Mouse (Mus musculus) CH12.LX (cell line): ENCODE data around the gene Apon.

ENCODE experiments used
- NELFE ChIP-seq: IDR thresholded peaks from 2 replicates; pipeline ENCODE4 v1.6.1; 2011; ENCODE audit warnings: low read depth, low read length, improper control_type of control experiment
- POLR2A ChIP-seq: IDR thresholded peaks from 2 replicates; pipeline ENCODE4 v1.6.1; 2011; ENCODE audit warnings: low read depth, mild to moderate bottlenecking, improper control_type of control experiment, low read length

GRCm38 (mm10) chr10:128262300-128262699 lies 8.4 kb downstream of the Apon start:
- no peak for TF ChIP-seq NELFE
- no peak for TF ChIP-seq POLR2A
